Mouse (Mus musculus) gastrocnemius, postnatal 25 days (tissue): ENCODE data around the gene Vav3. TPM values are rescaled to one million over a fixed set of nuclear protein-coding genes. Genes with fewer than 3 reads are reported as not detected.
A peak's percentile ranks its signal among the peaks of the same experiment; 100 is the strongest.

Source experiments
- DNase-seq: peaks from one replicate; pipeline ENCODE4 v3.0.0; 2022
- total RNA-seq, 2 experiments: library from RNA; stranded (reverse); gene quantifications; 1 replicate in 1 of 2; 2 replicates in 1 of 2; pipeline ENCODE4 v1.2.3; 2021

Vav3 gene
- total RNA-seq, 2 experiments from 2014 or later = 2.2 to 3.7 TPM

- DNase-seq = no peak
Observed at GRCm38 (mm10) chr3:109509784-109510183, 169.3 kb downstream of the Vav3 start.

GRCm38 (mm10) chr3:109511849-109512248 is 171.4 kb downstream of the Vav3 start:
- no peak for DNase-seq

GRCm38 (mm10) chr3:109515479-109515878 is 175.0 kb downstream of the Vav3 start:
- DNase-seq = peak; percentile 12

- DNase-seq = no peak
Observed at GRCm38 (mm10) chr3:109516372-109516771, 175.9 kb downstream of the Vav3 start.

- DNase-seq = no peak
Observed at GRCm38 (mm10) chr3:109522115-109522514, 181.7 kb downstream of the Vav3 start.

- no peak for DNase-seq
Observed at GRCm38 (mm10) chr3:109525825-109526224, 185.4 kb downstream of the Vav3 start.

GRCm38 (mm10) chr3:109526246-109526645 is 185.8 kb downstream of the Vav3 start:
- DNase-seq = peak; percentile 15

- no peak for DNase-seq
Observed at GRCm38 (mm10) chr3:109526651-109527050, 186.2 kb downstream of the Vav3 start.

GRCm38 (mm10) chr3:109528688-109529087 is 188.2 kb downstream of the Vav3 start:
- no peak for DNase-seq

- DNase-seq = no peak
Observed at GRCm38 (mm10) chr3:109537686-109538085, 197.2 kb downstream of the Vav3 start.

GRCm38 (mm10) chr3:109540009-109540408 is 199.6 kb downstream of the Vav3 start:
- no peak for DNase-seq

GRCm38 (mm10) chr3:109544476-109545221 is 204.2 kb downstream of the Vav3 start:
- no peak for DNase-seq

GRCm38 (mm10) chr3:109557329-109557728 is 216.9 kb downstream of the Vav3 start:
- DNase-seq = no peak

GRCm38 (mm10) chr3:109561295-109561694 is 220.8 kb downstream of the Vav3 start:
- no peak for DNase-seq

- no peak for DNase-seq
Observed at GRCm38 (mm10) chr3:109561776-109562175, 221.3 kb downstream of the Vav3 start.

GRCm38 (mm10) chr3:109562268-109562667 is 221.8 kb downstream of the Vav3 start:
- DNase-seq = no peak

GRCm38 (mm10) chr3:109564443-109564842 is 224.0 kb downstream of the Vav3 start:
- DNase-seq = no peak

- no peak for DNase-seq
Observed at GRCm38 (mm10) chr3:109568542-109569265, 228.3 kb downstream of the Vav3 start.

- no peak for DNase-seq
Observed at GRCm38 (mm10) chr3:109571483-109571882, 231.0 kb downstream of the Vav3 start.

- DNase-seq = no peak
Observed at GRCm38 (mm10) chr3:109572871-109573270, 232.4 kb downstream of the Vav3 start.

- no peak for DNase-seq
Observed at GRCm38 (mm10) chr3:109573549-109574146, 233.2 kb downstream of the Vav3 start.

- DNase-seq = no peak
Observed at GRCm38 (mm10) chr3:109574161-109574560, 233.7 kb downstream of the Vav3 start.

- DNase-seq = no peak
Observed at GRCm38 (mm10) chr3:109578347-109578746, 237.9 kb downstream of the Vav3 start.
